In genomic region chr1:55042246-55042645, GRCm38 (mm10) we compare ENCODE assay signal across 15 mouse cellular contexts. TPM values are rescaled to one million over a fixed set of nuclear protein-coding genes. Genes with fewer than 3 reads are reported as not detected.
DNase-seq lines count a peak whose midpoint lies in the region; TF ChIP-seq lines count a peak whose summit lies in the region.
"Had no signal": no experiment of that assay in that cellular context is flagged by ENCODE, and none has a peak within 500 bp of the region (broad histone marks: within the 10 kb centered on the region; RNA-seq: fewer than 3 reads in every experiment).

No protein-coding gene starts in this region.

- H3K27ac ChIP-seq in heart, adult 2 months, result no peak overlapping the region
- H3K27ac ChIP-seq in thymus, adult 2 months (ENCODE audit: control insufficient read depth, insufficient read depth, low read length), result no peak overlapping the region
- H3K27ac ChIP-seq: embryonic facial prominence, embryonic 15.5 days; forebrain, embryonic 12.5 days; kidney, postnatal 0 days; limb, embryonic 10.5 days; lung, embryonic 15.5 days had no signal

- TF ChIP-seq CTCF in heart, adult 2 months (IDR thresholded peaks at IDR 0.05), result peak; percentile 35
- no peak for TF ChIP-seq CTCF in thymus, adult 2 months (IDR thresholded peaks at IDR 0.05; ENCODE audit: borderline replicate concordance, control insufficient read depth, extremely low read depth, insufficient read depth, low read length, poor library complexity)

- no peaks in the 10 kb centered on the region for H3K36me3 ChIP-seq in heart, adult 2 months (ENCODE audit: control insufficient read depth, insufficient read depth, low read length)
- H3K36me3 ChIP-seq in thymus, adult 2 months (ENCODE audit: control insufficient read depth, insufficient read depth, low read length), result no peaks in the 10 kb centered on the region
- H3K36me3 ChIP-seq: embryonic facial prominence, embryonic 15.5 days; forebrain, embryonic 12.5 days; limb, embryonic 10.5 days; lung, embryonic 15.5 days had no signal

- H3K4me3 ChIP-seq in heart, adult 2 months, result no peak overlapping the region
- no peak overlapping the region for H3K4me3 ChIP-seq in thymus, adult 2 months (ENCODE audit: control insufficient read depth, insufficient read depth, low read length)
- H3K4me3 ChIP-seq: embryonic facial prominence, embryonic 15.5 days; forebrain, embryonic 12.5 days; limb, embryonic 10.5 days; lung, embryonic 15.5 days had no signal

- H3K4me1 ChIP-seq in heart, adult 2 months (ENCODE audit: control insufficient read depth, insufficient read depth, low read length), result no peaks in the 10 kb centered on the region
- H3K4me1 ChIP-seq in thymus, adult 2 months (replicated peaks; ENCODE audit: control insufficient read depth, insufficient read depth, low read length), result no peaks in the 10 kb centered on the region
- H3K4me1 ChIP-seq: embryonic facial prominence, embryonic 15.5 days; forebrain, embryonic 12.5 days; limb, embryonic 10.5 days; lung, embryonic 15.5 days had no signal

- no peak overlapping the region for H3K9ac ChIP-seq in heart, adult 2 months (ENCODE audit: low read depth, low read length)
- H3K9ac ChIP-seq: embryonic facial prominence, embryonic 15.5 days; forebrain, embryonic 12.5 days; lung, embryonic 15.5 days had no signal

- no peak for TF ChIP-seq EP300 in heart, adult 2 months (IDR thresholded peaks at IDR 0.05; ENCODE audit: insufficient read depth, low read depth, low read length)

- TF ChIP-seq POLR2A in heart, adult 2 months (IDR thresholded peaks at IDR 0.05; ENCODE audit: insufficient read depth, low read depth, low read length), result no peak
- TF ChIP-seq POLR2A in thymus, adult 2 months (IDR thresholded peaks at IDR 0.05; ENCODE audit: control insufficient read depth, extremely low read depth, insufficient read depth, low read length, poor library complexity), result no peak

- no peak for DNase-seq in heart, adult 2 months
- no peak for DNase-seq in heart, postnatal 36 days
- peak; percentile 47 for DNase-seq in thymus, adult 2 months
- no peak for DNase-seq in thymus, adult 18-20 months
- DNase-seq in ZHBTc4 (ENCODE audit: low read depth, low spot score), result peak; percentile 47
- DNase-seq in thymus, postnatal 4 days, result peak; percentile 50
- DNase-seq in right cerebral cortex, postnatal 4 days, result no peak
- DNase-seq in retina, postnatal 1 day, result no peak
- DNase-seq: heart, postnatal 14 days; right cerebral cortex, adult 18-20 months had no signal

- H3K27me3 ChIP-seq in heart, adult 2 months (ENCODE audit: control insufficient read depth, insufficient read depth, low read length), result no peaks in the 10 kb centered on the region
- H3K27me3 ChIP-seq in thymus, adult 2 months (ENCODE audit: control insufficient read depth, insufficient read depth, low read length), result no peaks in the 10 kb centered on the region
- H3K27me3 ChIP-seq: embryonic facial prominence, embryonic 15.5 days; forebrain, embryonic 12.5 days had no signal

- intact Hi-C loops in heart, adult 2 months (cut with DNase I), result no loop called here
- intact Hi-C loops in heart, postnatal 36 days (cut with DNase I), result no loop called here

- no peaks in the 10 kb centered on the region for H3K79me2 ChIP-seq in heart, adult 2 months (replicated peaks; ENCODE audit: control insufficient read depth, insufficient read depth, low read length)

- 50% methylated on average over 1 of the region's 1 CpGs for WGBS in heart, adult 2 months
- 73% methylated on average over 1 of the region's 1 CpGs for WGBS in thymus, adult 2 months

RNA-seq across cellular contexts. Expression of gene Coq10b, which starts 10.3 kb away (rescaled TPM):
- 10 to 100 TPM; 26.7 to 64.0 TPM for total RNA-seq in heart, adult 2 months (2021)
- 16.0 and 23.1 TPM in 2 replicates for polyA plus RNA-seq in heart, adult 2 months (2012; rRNA removed)
- 10 to 100 TPM; 38.0 to 76.2 TPM for total RNA-seq in heart, postnatal 36 days (2021)
- 5.5 and 6.6 TPM in 2 replicates for polyA plus RNA-seq in thymus, adult 2 months (2012; rRNA removed)

RNA-seq across cellular contexts. Expression of gene Sf3b1, which starts 15.0 kb away (rescaled TPM):
- total RNA-seq in heart, adult 2 months (2021), result 10 to 100 TPM; 64.4 to 74.9 TPM
- 27.9 and 62.8 TPM in 2 replicates for polyA plus RNA-seq in heart, adult 2 months (2012; rRNA removed)
- total RNA-seq in heart, postnatal 36 days (2021), result 10 to 100 TPM; 76.4 to 83.0 TPM
- polyA plus RNA-seq in thymus, adult 2 months (2012; rRNA removed), result 90.6 and 110 TPM in 2 replicates

RNA-seq across cellular contexts. Expression of gene Hspe1, which starts 45.7 kb away (rescaled TPM):
- total RNA-seq in heart, adult 2 months (2021), result 100 to 1,000 TPM; 153 to 180 TPM
- polyA plus RNA-seq in heart, adult 2 months (2012; rRNA removed), result 44.5 and 69.3 TPM in 2 replicates
- total RNA-seq in heart, postnatal 36 days (2021), result 100 to 1,000 TPM; 167 to 177 TPM
- polyA plus RNA-seq in thymus, adult 2 months (2012; rRNA removed), result 33.2 and 38.3 TPM in 2 replicates

RNA-seq across cellular contexts. Expression of gene Hspd1, which starts 45.8 kb away (rescaled TPM):
- 100 to 1,000 TPM; 373 to 383 TPM for total RNA-seq in heart, adult 2 months (2021)
- polyA plus RNA-seq in heart, adult 2 months (2012; rRNA removed), result 68.5 and 143 TPM in 2 replicates
- total RNA-seq in heart, postnatal 36 days (2021), result 100 to 1,000 TPM; 382 to 415 TPM
- 28.3 and 31.5 TPM in 2 replicates for polyA plus RNA-seq in thymus, adult 2 months (2012; rRNA removed)

Comparison
In these comparisons a context has a peak if more than half of its experiments do, and no peak if none do; other contexts are left out.
1. DNase-seq: peak in thymus, adult 2 months (single experiment), ZHBTc4 (single experiment) and thymus, postnatal 4 days (single experiment); none in heart, adult 2 months (0 of 2), heart, postnatal 36 days (0 of 2), thymus, adult 18-20 months (0 of 2), right cerebral cortex, postnatal 4 days (single experiment) and retina, postnatal 1 day (single experiment).